Mouse (Mus musculus) kidney, embryonic 16.5 days (tissue): ENCODE data around the gene P2ry2. TPM values are rescaled to one million over a fixed set of nuclear protein-coding genes. Genes with fewer than 3 reads are reported as not detected.

Experiments used
- ATAC-seq: fragments of 200-750 bp; cut with Nextera tagmentation; 2 replicates; pipeline ENCODE4 v1.8.0; 2017; ENCODE audit warnings: moderate TSS enrichment; ENCODE audit not compliant: low FRiP score, low TSS enrichment
- H3K27ac ChIP-seq: fragments of 300-500 bp; sonication (generic); 2 replicates; pipeline ENCODE4 v1.5.1; 2014; ENCODE audit warnings: low read length
- H3K27me3 ChIP-seq: fragments of 300-500 bp; sonication (generic); 2 replicates; pipeline ENCODE4 v1.6.1; 2014; ENCODE audit warnings: low read length, control low read depth, mixed read lengths; ENCODE audit not compliant: insufficient read depth
- H3K36me3 ChIP-seq: fragments of 300-500 bp; sonication (generic); 2 replicates; pipeline ENCODE4 v1.6.1; 2014; ENCODE audit warnings: low read length, control low read depth, mixed read lengths; ENCODE audit not compliant: insufficient read depth
- H3K4me1 ChIP-seq: fragments of 300-500 bp; sonication (generic); 2 replicates; pipeline ENCODE4 v1.6.1; 2014; ENCODE audit warnings: low read length, control low read depth, mixed read lengths; ENCODE audit not compliant: insufficient read depth
- H3K4me2 ChIP-seq: fragments of 300-500 bp; sonication (generic); replicated peaks from 2 replicates; pipeline ENCODE4 v1.6.1; 2014; ENCODE audit warnings: low read depth, low read length
- H3K4me3 ChIP-seq: fragments of 300-500 bp; sonication (generic); 2 replicates; pipeline ENCODE4 v1.5.1; 2014; ENCODE audit warnings: mild to moderate bottlenecking, low read length
- H3K9ac ChIP-seq: fragments of 300-500 bp; sonication (generic); replicated peaks from 2 replicates; pipeline ENCODE4 v1.6.1; 2014; ENCODE audit warnings: low read length
- H3K9me3 ChIP-seq: fragments of 300-500 bp; sonication (generic); 2 replicates; pipeline ENCODE4 v1.6.1; 2016; ENCODE audit warnings: low read length, control low read depth
- WGBS: fragments of 180-500 bp; shearing (Covaris S2); extraction: QIAGEN DNeasy Blood & Tissue Kit; methylation state at CpG from one replicate; pipeline ENCODE4 v1.1.7; 2014; 5-methylcytosine and 5-hydroxymethylcytosine counted together
- polyA plus RNA-seq: library from polyadenylated mRNA; unstranded; fragments of >200 nt; fragmentation: Nextera tagmentation; extraction: Ambion mirVana; gene quantifications from 2 replicates; pipeline ENCODE4 v1.2.1, GENCODE M21; 2015

Gene P2ry2
- polyA plus RNA-seq, 1 experiment from 2014 or later: 1.4 TPM

GRCm38 (mm10) chr7:100995260-100995864 is 17.3 kb downstream of the P2ry2 start:
- ATAC-seq: no peak
- no peak overlapping the region for H3K9ac ChIP-seq
- H3K4me1 ChIP-seq: peaks cover 11% of the 10 kb centered on the region
- no peak overlapping the region for H3K4me2 ChIP-seq
- H3K4me3 ChIP-seq: no peak overlapping the region
- H3K36me3 ChIP-seq: no peaks in the 10 kb centered on the region
- no peaks in the 10 kb centered on the region for H3K9me3 ChIP-seq
- no peak overlapping the region for H3K27ac ChIP-seq
- H3K27me3 ChIP-seq: no peaks in the 10 kb centered on the region
- WGBS: 81% methylated on average over 7 of the region's 7 CpGs

GRCm38 (mm10) chr7:100993166-100993565 is 19.5 kb downstream of the P2ry2 start:
- no peaks in the 10 kb centered on the region for H3K27me3 ChIP-seq
- ATAC-seq: no peak
- no peak overlapping the region for H3K4me2 ChIP-seq
- H3K4me1 ChIP-seq: peaks cover 13% of the 10 kb centered on the region
- H3K9ac ChIP-seq: no peak overlapping the region
- H3K36me3 ChIP-seq: no peaks in the 10 kb centered on the region
- no peak overlapping the region for H3K27ac ChIP-seq
- WGBS: 67% methylated on average over 4 of the region's 4 CpGs
- no peaks in the 10 kb centered on the region for H3K9me3 ChIP-seq
- H3K4me3 ChIP-seq: no peak overlapping the region

GRCm38 (mm10) chr7:100991972-100992371 is 20.7 kb downstream of the P2ry2 start:
- no peak overlapping the region for H3K4me2 ChIP-seq
- H3K9me3 ChIP-seq: no peaks in the 10 kb centered on the region
- no peak overlapping the region for H3K9ac ChIP-seq
- WGBS: 86% methylated on average over 3 of the region's 3 CpGs
- H3K4me1 ChIP-seq: peaks cover 15% of the 10 kb centered on the region
- no peak for ATAC-seq
- H3K36me3 ChIP-seq: no peaks in the 10 kb centered on the region
- H3K4me3 ChIP-seq: no peak overlapping the region
- no peaks in the 10 kb centered on the region for H3K27me3 ChIP-seq
- no peak overlapping the region for H3K27ac ChIP-seq

GRCm38 (mm10) chr7:100990636-100991311 is 21.9 kb downstream of the P2ry2 start:
- H3K27me3 ChIP-seq: no peaks in the 10 kb centered on the region
- H3K9ac ChIP-seq: no peak overlapping the region
- ATAC-seq: peak; percentile 39; the same call in 1 of the 2 replicates
- H3K4me3 ChIP-seq: no peak overlapping the region
- no peak overlapping the region for H3K4me2 ChIP-seq
- peaks cover 15% of the 10 kb centered on the region for H3K4me1 ChIP-seq
- WGBS: 37% methylated on average over 9 of the region's 9 CpGs
- H3K27ac ChIP-seq: peak overlapping the region; percentile 71; the same call in 1 of the 2 replicates
- no peaks in the 10 kb centered on the region for H3K36me3 ChIP-seq
- no peaks in the 10 kb centered on the region for H3K9me3 ChIP-seq

GRCm38 (mm10) chr7:100988092-100988491 is 24.6 kb downstream of the P2ry2 start:
- no peak overlapping the region for H3K27ac ChIP-seq
- no peaks in the 10 kb centered on the region for H3K36me3 ChIP-seq
- ATAC-seq: peak; percentile 69
- H3K9me3 ChIP-seq: no peaks in the 10 kb centered on the region
- no peaks in the 10 kb centered on the region for H3K27me3 ChIP-seq
- no peak overlapping the region for H3K4me3 ChIP-seq
- peaks cover 28% of the 10 kb centered on the region for H3K4me1 ChIP-seq
- WGBS: 9% methylated on average over 9 of the region's 9 CpGs
- no peak overlapping the region for H3K4me2 ChIP-seq
- no peak overlapping the region for H3K9ac ChIP-seq

- WGBS: 36% methylated on average over 20 of the region's 21 CpGs
- peak; percentile 81 for ATAC-seq
- H3K4me1 ChIP-seq: peaks cover 18% of the 10 kb centered on the region
- no peaks in the 10 kb centered on the region for H3K9me3 ChIP-seq
- H3K4me2 ChIP-seq: peak overlapping the region; percentile 34
- no peak overlapping the region for H3K4me3 ChIP-seq
- 0 out of 2 replicates have a peak overlapping the region, but pooled peaks have one; percentile 29 for H3K9ac ChIP-seq
- no peaks in the 10 kb centered on the region for H3K27me3 ChIP-seq
- H3K36me3 ChIP-seq: no peaks in the 10 kb centered on the region
- H3K27ac ChIP-seq: peak overlapping the region; percentile 70
Observed at GRCm38 (mm10) chr7:100984452-100985395, 27.9 kb downstream of the P2ry2 start.

GRCm38 (mm10) chr7:100979175-100979574 is 33.5 kb downstream of the P2ry2 start:
- H3K9me3 ChIP-seq: no peaks in the 10 kb centered on the region
- ATAC-seq: peak; percentile 62
- H3K9ac ChIP-seq: no peak overlapping the region
- peaks cover 23% of the 10 kb centered on the region; the same call in 1 of the 2 replicates for H3K4me1 ChIP-seq
- 0 out of 2 replicates have a peak overlapping the region, but pooled peaks have one; percentile 26 for H3K27ac ChIP-seq
- 62% methylated on average over 2 of the region's 2 CpGs for WGBS
- no peaks in the 10 kb centered on the region for H3K36me3 ChIP-seq
- H3K4me3 ChIP-seq: no peak overlapping the region
- no peak overlapping the region for H3K4me2 ChIP-seq
- H3K27me3 ChIP-seq: peaks cover 7% of the 10 kb centered on the region; the same call in 1 of the 2 replicates

- H3K36me3 ChIP-seq: no peaks in the 10 kb centered on the region
- peaks cover 14% of the 10 kb centered on the region for H3K27me3 ChIP-seq
- no peak overlapping the region for H3K4me2 ChIP-seq
- H3K9me3 ChIP-seq: no peaks in the 10 kb centered on the region
- H3K4me3 ChIP-seq: no peak overlapping the region
- H3K9ac ChIP-seq: no peak overlapping the region
- 88% methylated on average over 5 of the region's 5 CpGs for WGBS
- no peak for ATAC-seq
- H3K27ac ChIP-seq: no peak overlapping the region
- peaks cover 26% of the 10 kb centered on the region; the same call in 1 of the 2 replicates for H3K4me1 ChIP-seq
Observed at GRCm38 (mm10) chr7:100978171-100978570, 34.5 kb downstream of the P2ry2 start.

- no peaks in the 10 kb centered on the region for H3K9me3 ChIP-seq
- 4% methylated on average over 36 of the region's 36 CpGs for WGBS
- peak within 1 kb of the TSS; percentile 53 for H3K9ac ChIP-seq
- peak within 1 kb of the TSS; percentile 79 for H3K4me2 ChIP-seq
- peak within 1 kb of the TSS; percentile 47 for H3K4me3 ChIP-seq
- no peak within 1 kb of the TSS for H3K27ac ChIP-seq
- no peak for ATAC-seq
- H3K4me1 ChIP-seq: peaks cover 24% of the 10 kb centered on the region; the same call in 1 of the 2 replicates
- peaks cover 20% of the 10 kb centered on the region for H3K27me3 ChIP-seq
- H3K36me3 ChIP-seq: no peaks in the 10 kb centered on the region
Observed at GRCm38 (mm10) chr7:100974135-100974903, 38.3 kb downstream of the P2ry2 start, which contains the start of gene P2ry6. Gene P2ry6 (minus strand): TSS chr7:100974649.
